ENCODE assay signal across 10 mouse cellular contexts in genomic region chr5:116894575-116894974, GRCm38 (mm10).
DNase-seq lines count a peak whose midpoint lies in the region; ATAC-seq and TF ChIP-seq lines count a peak whose summit lies in the region.
"Had no signal": no experiment of that assay in that cellular context is flagged by ENCODE, and none has a peak within 500 bp of the region (broad histone marks: within the 10 kb centered on the region; RNA-seq: fewer than 3 reads in every experiment).

No protein-coding gene starts in this region.

- H3K27me3 ChIP-seq in intestine, postnatal 0 days (replicated peaks; ENCODE audit: control insufficient read depth, insufficient read depth, low read length) = no peaks in the 10 kb centered on the region
- H3K27me3 ChIP-seq in intestine, embryonic 16.5 days (replicated peaks; ENCODE audit: control insufficient read depth, insufficient read depth, low read length) = no peaks in the 10 kb centered on the region
- H3K27me3 ChIP-seq in forebrain, embryonic 16.5 days (replicated peaks; ENCODE audit: control insufficient read depth, insufficient read depth, low read length) = no peaks in the 10 kb centered on the region
- H3K27me3 ChIP-seq: limb, embryonic 13.5 days had no signal

- H3K4me3 ChIP-seq in intestine, postnatal 0 days (ENCODE audit: low read depth, low read length) = no peak overlapping the region
- no peak overlapping the region for H3K4me3 ChIP-seq in intestine, embryonic 16.5 days (ENCODE audit: low read length)
- no peak overlapping the region for H3K4me3 ChIP-seq in forebrain, embryonic 16.5 days (replicated peaks; ENCODE audit: low read length)
- H3K4me3 ChIP-seq: limb, embryonic 13.5 days had no signal

- ATAC-seq in intestine, postnatal 0 days = no peak
- ATAC-seq in intestine, embryonic 16.5 days = no peak
- ATAC-seq in forebrain, embryonic 16.5 days = no peak

- peak; percentile 3 for DNase-seq in cerebellum, adult 11 months
- DNase-seq in cerebellum, adult 8-10 months = no peak
- peak; percentile 72 for DNase-seq in ES-CJ7 (ENCODE audit: low read depth, low spot score)
- DNase-seq in thymus, postnatal 25 days = no peak
- no peak for DNase-seq in lung, postnatal 36 days
- DNase-seq: B cell, adult 2 months had no signal

- peak; percentile 38 for TF ChIP-seq CTCF in intestine, postnatal 0 days (IDR thresholded peaks at IDR 0.05; ENCODE audit: low read depth)

- no peaks in the 10 kb centered on the region for H3K9me3 ChIP-seq in intestine, postnatal 0 days (ENCODE audit: control insufficient read depth)
- no peaks in the 10 kb centered on the region for H3K9me3 ChIP-seq in intestine, embryonic 16.5 days (ENCODE audit: control insufficient read depth, low read length)
- no peaks in the 10 kb centered on the region for H3K9me3 ChIP-seq in forebrain, embryonic 16.5 days (ENCODE audit: control insufficient read depth, low read length)
- H3K9me3 ChIP-seq: limb, embryonic 13.5 days had no signal

- no peak overlapping the region for H3K9ac ChIP-seq in intestine, postnatal 0 days (ENCODE audit: low read depth, low read length)
- no peak overlapping the region for H3K9ac ChIP-seq in intestine, embryonic 16.5 days (ENCODE audit: low read depth, low read length)
- no peak overlapping the region for H3K9ac ChIP-seq in forebrain, embryonic 16.5 days (replicated peaks; ENCODE audit: low read depth, low read length)
- H3K9ac ChIP-seq: limb, embryonic 13.5 days had no signal

- H3K36me3 ChIP-seq in intestine, postnatal 0 days (ENCODE audit: control insufficient read depth, insufficient read depth) = no peaks in the 10 kb centered on the region
- H3K36me3 ChIP-seq in intestine, embryonic 16.5 days (ENCODE audit: control insufficient read depth, insufficient read depth, low read length) = no peaks in the 10 kb centered on the region
- H3K36me3 ChIP-seq in forebrain, embryonic 16.5 days (ENCODE audit: control insufficient read depth, insufficient read depth) = no peaks in the 10 kb centered on the region
- H3K36me3 ChIP-seq: limb, embryonic 13.5 days had no signal

- H3K4me2 ChIP-seq in intestine, postnatal 0 days (replicated peaks; ENCODE audit: low read depth) = no peak overlapping the region
- H3K4me2 ChIP-seq in intestine, embryonic 16.5 days (ENCODE audit: low read depth, low read length) = no peak overlapping the region
- no peak overlapping the region for H3K4me2 ChIP-seq in forebrain, embryonic 16.5 days (ENCODE audit: low read length)

- WGBS in intestine, postnatal 0 days = 76% methylated on average over 6 of the region's 6 CpGs
- WGBS in intestine, embryonic 16.5 days = 84% methylated on average over 6 of the region's 6 CpGs
- 74% methylated on average over 6 of the region's 6 CpGs for WGBS in forebrain, embryonic 16.5 days

- H3K4me1 ChIP-seq in intestine, postnatal 0 days (replicated peaks; ENCODE audit: control insufficient read depth, insufficient read depth, low read length) = no peaks in the 10 kb centered on the region
- H3K4me1 ChIP-seq in intestine, embryonic 16.5 days (ENCODE audit: control insufficient read depth, insufficient read depth, low read length) = no peaks in the 10 kb centered on the region
- H3K4me1 ChIP-seq in forebrain, embryonic 16.5 days (replicated peaks; ENCODE audit: control insufficient read depth, insufficient read depth, low read length) = peaks cover 6% of the 10 kb centered on the region
- H3K4me1 ChIP-seq: limb, embryonic 13.5 days had no signal

- H3K27ac ChIP-seq in intestine, postnatal 0 days (ENCODE audit: low read depth, low read length) = no peak overlapping the region
- H3K27ac ChIP-seq in intestine, embryonic 16.5 days (ENCODE audit: low read length) = no peak overlapping the region
- peak overlapping the region; percentile 94 for H3K27ac ChIP-seq in forebrain, embryonic 16.5 days (ENCODE audit: low read length)
- H3K27ac ChIP-seq: limb, embryonic 13.5 days had no signal

Comparison
In these comparisons a context has a peak if more than half of its experiments do, and no peak if none do; other contexts are left out.
1. DNase-seq: peak in cerebellum, adult 11 months (single experiment) and ES-CJ7 (single experiment); none in cerebellum, adult 8-10 months (single experiment), thymus, postnatal 25 days (single experiment) and lung, postnatal 36 days (single experiment).